Mouse (Mus musculus) brain, embryonic 18.5 days (tissue): ENCODE measurements around the gene Pla2g2c.

Experiments
- DNase-seq: peaks from one replicate; pipeline ENCODE4 v3.0.0-alpha.2; 2012; ENCODE audit warnings: low read depth, low spot score

Pla2g2c gene

GRCm38 (mm10) chr4:138724354-138725126 is at the start of gene Pla2g2c:
Gene Pla2g2c (plus strand): TSS chr4:138724792.
- no peak for DNase-seq

DNA sequence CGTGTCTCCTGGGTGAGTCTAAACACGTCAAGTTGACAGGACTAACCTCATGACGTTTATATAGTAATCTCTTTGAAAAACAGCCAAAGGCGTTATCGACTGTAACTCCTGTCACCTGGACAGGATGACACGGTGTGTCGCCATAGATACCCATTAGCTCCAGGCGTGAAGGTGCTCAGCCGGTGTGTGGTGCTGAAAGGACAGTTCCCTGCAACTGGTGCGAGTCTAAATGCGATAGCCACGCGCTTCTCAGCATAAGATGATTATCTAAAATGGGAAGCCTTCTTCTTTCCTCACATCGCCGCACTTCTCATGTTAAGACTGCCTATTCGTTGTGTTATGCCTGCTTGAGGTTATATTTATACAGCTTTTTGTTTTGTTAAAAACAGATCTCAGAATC is 48.1 kb upstream of the Pla2g2c start:
- no peak for DNase-seq

GRCm38 (mm10) chr4:138677579-138677978 is 47.0 kb upstream of the Pla2g2c start:
- no peak for DNase-seq

GRCm38 (mm10) chr4:138680124-138680523 is 44.5 kb upstream of the Pla2g2c start:
- DNase-seq, result no peak

DNA sequence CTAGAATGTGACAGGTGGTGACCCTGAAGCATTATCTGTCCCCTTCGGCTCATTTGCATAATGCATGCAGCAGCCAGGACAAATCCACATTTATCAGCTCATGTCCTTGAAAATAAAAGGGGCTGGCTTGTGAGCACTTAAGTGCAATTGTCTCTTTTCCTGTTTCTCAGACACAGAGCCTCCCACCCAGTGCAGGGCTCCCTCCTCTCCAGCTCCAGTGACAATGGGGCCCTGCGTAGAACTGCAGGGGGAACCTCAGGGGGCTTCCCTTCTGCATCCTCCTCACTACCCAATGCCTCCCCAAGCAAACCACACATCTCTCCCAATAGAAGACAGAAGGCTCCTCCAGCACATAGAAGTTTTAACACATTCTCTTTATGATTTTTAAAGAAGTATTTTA is 41.8 kb upstream of the Pla2g2c start:
- no peak for DNase-seq

DNA sequence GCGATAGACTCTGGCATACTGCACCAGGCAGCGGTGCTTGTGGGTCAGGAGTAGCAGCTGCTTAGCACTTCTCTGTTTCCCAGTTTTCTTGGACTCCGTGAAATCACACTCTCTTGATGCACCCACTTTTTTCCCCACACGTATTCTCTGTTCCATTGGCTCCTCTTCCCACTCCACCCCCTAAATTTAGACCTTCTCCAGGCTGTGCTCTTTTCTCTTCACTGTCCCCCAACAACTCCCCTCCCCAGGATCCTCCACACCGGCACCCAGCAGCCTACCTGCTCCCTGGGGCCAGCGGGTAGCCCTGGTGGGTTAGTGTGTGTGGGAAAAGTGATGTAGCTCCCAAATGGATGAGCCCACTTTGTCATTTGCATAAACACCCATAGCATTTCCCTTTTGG is 38.8 kb upstream of the Pla2g2c start:
- no peak for DNase-seq

- DNase-seq, result no peak
Measured at GRCm38 (mm10) chr4:138689094-138689512, 35.5 kb upstream of the Pla2g2c start.

GRCm38 (mm10) chr4:138690561-138690960 is 34.0 kb upstream of the Pla2g2c start:
- no peak for DNase-seq

GRCm38 (mm10) chr4:138691443-138692181 is 33.0 kb upstream of the Pla2g2c start:
- DNase-seq, result no peak

DNA sequence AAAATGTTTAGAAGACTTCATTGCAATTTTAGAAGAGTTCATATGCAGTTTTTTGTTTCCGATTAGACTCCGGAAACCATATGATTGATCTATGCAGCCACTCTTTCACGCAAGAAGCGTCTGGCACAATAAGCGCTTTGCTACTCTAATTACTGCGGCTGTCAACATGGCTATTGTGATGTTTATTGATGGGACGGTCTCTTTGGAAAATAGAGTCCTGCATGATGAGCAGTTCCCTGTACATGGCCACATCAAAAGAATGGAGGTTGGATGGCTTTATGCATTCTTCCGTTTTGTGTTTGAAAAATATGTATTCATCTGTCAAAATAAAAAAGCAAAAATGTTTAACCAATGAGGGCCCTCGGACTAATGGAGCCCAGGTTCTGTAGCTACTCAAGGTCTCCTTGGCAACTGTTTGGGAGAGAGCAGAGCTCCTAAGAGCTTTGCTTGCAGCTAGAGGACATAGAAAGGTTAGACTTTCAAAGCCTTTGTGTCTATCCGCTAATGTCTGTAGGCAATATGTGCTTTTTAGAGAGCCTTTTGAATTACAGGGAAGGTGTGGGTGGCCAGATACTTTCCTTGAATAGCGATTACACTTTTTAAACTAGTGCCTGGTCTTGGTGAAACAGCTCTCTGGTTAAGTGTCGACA is 31.4 kb upstream of the Pla2g2c start:
- DNase-seq, result no peak

- no peak for DNase-seq
Measured at GRCm38 (mm10) chr4:138696720-138697119, 27.9 kb upstream of the Pla2g2c start.

DNA sequence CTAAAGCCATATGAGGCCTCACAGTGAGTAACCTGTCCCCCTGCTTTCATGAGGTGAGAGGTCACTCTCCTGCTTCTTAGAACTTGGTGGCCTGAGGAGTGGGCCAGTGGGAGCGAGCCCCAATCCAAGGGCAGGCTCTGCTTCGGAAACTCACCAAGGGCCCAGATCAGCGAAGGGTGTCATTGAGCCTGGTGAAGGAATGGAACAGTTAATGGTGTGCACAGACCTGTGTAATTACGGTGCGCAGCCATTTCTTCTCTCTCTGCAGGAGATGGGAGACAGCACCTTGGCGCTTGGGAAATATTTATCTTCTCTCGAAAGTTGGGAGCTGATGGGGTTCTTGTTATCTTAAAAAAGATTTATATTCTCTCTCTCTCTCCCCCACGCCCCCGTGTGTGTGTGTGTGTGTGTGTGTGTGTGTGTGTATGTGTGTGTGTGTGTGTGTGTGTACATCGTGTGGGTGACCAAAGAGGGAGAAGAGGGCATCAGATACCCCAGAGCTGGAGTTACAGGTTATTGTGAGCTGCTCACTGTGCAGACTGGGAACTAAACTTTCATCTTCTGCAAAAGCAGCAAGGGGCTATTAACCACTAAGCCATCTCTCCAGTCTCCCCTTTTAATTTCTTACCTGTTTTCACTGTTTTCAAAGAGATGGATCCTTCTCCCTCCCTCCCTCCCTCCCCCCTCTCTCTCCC is 27.3 kb upstream of the Pla2g2c start:
- no peak for DNase-seq

GRCm38 (mm10) chr4:138698296-138698695 is 26.3 kb upstream of the Pla2g2c start:
- DNase-seq, result no peak

GRCm38 (mm10) chr4:138700184-138700982 is 24.2 kb upstream of the Pla2g2c start:
- no peak for DNase-seq

DNA sequence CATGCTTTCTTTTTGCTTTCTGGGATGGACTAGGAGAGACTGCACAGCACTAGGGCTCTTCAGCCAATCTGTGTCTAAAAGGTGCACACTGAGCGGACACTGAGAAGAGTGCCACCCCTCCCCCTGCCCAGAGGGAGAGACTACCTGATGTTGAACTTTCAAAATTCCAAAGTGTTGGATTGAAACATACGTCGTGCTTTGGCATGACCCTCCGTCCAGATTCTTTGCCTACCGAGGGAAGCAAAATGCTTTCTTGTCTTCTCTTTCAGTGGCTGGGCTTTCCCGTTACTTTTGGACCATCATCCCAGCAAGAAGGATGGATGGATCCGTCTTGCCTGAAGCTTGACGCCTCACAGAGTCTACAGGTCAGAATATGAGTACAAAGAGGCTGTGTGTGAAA is 23.5 kb upstream of the Pla2g2c start:
- DNase-seq, result no peak

GRCm38 (mm10) chr4:138702031-138702430 is 22.6 kb upstream of the Pla2g2c start:
- DNase-seq, result no peak

DNA sequence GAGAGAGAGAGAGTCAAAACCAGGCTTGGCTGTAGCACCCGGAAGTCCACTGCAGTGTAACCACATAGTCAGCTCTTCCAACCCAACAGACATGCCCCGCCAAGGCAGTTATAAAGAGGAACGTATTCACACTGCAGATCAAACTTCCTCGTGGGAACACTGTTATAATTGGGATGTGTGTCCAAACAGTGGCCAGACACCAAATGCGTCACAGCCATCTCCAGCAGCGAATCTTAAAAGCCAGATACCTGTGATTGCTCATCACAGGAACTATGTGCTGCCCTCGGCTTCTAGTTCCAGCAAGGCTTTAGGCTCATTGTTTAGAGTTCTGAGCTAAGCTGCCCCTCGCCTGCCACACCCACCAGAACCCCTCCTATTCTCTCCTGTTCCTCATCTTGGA is 22.1 kb upstream of the Pla2g2c start:
- no peak for DNase-seq

DNA sequence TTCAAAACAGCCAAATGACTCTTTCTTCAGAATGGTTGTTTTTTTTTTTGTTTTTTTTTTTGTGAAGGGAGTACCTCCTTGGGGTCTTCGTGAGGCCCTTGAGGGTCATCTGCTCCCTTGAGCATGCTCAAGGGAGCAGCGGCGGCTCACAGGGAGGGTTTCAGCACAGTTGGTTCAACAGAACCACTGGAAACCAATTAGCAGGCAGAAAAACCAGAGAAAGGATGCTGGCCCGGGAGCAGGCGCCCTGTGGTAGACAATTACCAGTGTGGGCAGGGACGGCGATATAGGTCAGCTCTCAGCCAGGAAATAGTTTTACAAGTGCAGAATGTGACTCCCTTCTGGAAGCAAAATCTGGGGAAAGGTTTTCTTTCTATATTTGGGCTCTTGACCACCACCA is 21.0 kb upstream of the Pla2g2c start:
- DNase-seq, result no peak

DNA sequence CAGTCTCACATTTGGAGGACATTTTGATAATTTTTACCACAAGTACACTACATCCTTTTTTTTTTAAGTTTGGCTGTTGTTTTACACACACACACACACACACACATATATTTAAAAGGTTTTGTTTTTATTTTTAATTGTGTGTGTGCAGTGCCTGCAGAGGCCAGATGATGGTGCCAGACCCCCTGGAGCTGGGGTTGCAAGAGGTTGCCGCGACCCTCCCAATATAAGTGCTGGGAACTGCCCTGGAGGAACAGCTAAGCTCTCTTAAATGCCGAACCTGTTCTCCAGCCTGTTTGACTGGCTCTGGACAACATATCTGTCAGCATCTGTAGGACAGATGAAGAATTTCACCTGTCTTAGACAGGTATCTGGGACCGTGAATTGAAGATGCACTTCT is 20.4 kb upstream of the Pla2g2c start:
- DNase-seq, result no peak

- no peak for DNase-seq
Measured at GRCm38 (mm10) chr4:138706620-138707019, 18.0 kb upstream of the Pla2g2c start.

- no peak for DNase-seq
Measured at GRCm38 (mm10) chr4:138708636-138709035, 16.0 kb upstream of the Pla2g2c start.
